Mouse (Mus musculus): ENCODE results near the gene Dclre1a.

GRCm38 (mm10) chr19:56581981-56582380 is 34.0 kb upstream of the Dclre1a start:
- TF ChIP-seq CTCF (IDR thresholded peaks at IDR 0.05; ENCODE audit: borderline replicate concordance, control insufficient read depth, extremely low read depth, insufficient read depth, low read length, poor library complexity) (no peak), POLR2A (IDR thresholded peaks at IDR 0.05; ENCODE audit: control insufficient read depth, extremely low read depth, insufficient read depth, low read length, poor library complexity) (no peak)
